Mouse (Mus musculus) liver, postnatal 0 days (tissue): ENCODE data around the gene Hacl1.

Source experiments
- CTCF ChIP-seq: sonication (generic); IDR thresholded peaks from 2 replicates; pipeline ENCODE4 v1.5.1; 2016; ENCODE audit warnings: antibody characterized with exemption, low read depth
- EP300 ChIP-seq: IDR thresholded peaks from 2 replicates; pipeline ENCODE4 v1.6.1; 2016; ENCODE audit warnings: antibody characterized with exemption, low read depth, mild to moderate bottlenecking

GRCm38 (mm10) chr14:31664903-31665565 lies 23.9 kb upstream of the Hacl1 start:
- TF ChIP-seq EP300 (no peak), CTCF (no peak)
